Mouse (Mus musculus) heart, postnatal 0 days (tissue): ENCODE measurements at regions not wholly inside any gene's neighbourhood (a gene's known extent, or its start where the extent isn't known, plus 50 kb on each side); places are given as distances from the start of the nearest gene placed in this dataset.

ENCODE experiments used
- CTCF ChIP-seq: IDR thresholded peaks from 2 replicates; pipeline ENCODE4 v1.5.1; 2016; ENCODE audit warnings: antibody characterized with exemption, control low read depth, low read depth
- EP300 ChIP-seq: IDR thresholded peaks from 2 replicates; pipeline ENCODE4 v1.6.1; 2016; ENCODE audit warnings: antibody characterized with exemption, low read depth

DNA sequence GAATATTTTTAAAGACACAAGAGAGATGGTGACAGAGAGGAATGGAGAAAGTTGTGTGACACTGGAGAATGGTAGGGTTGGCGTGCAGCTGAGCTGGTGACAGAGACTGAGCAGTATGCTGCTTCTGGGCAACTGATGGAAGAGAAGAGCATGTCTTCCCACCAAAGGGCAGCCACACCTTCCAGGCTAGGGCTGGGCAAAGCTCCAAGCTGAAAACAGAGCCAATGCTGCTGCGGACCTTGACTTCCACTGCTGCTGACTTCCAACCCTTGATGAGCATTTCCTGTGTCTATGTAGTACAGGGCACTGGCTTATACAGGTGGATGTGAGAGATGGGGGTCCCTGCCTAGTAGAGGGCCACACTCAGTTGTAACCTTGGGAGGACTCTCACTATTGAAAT is 418.7 kb downstream of the Pik3r1 start:
- TF ChIP-seq CTCF, result no peak
- no peak for TF ChIP-seq EP300
